Mouse (Mus musculus): ENCODE results near the gene Rab3il1. TPM values are rescaled to one million over a fixed set of nuclear protein-coding genes. Genes with fewer than 3 reads are reported as not detected.

Gene Rab3il1
- polyA plus RNA-seq, 1 experiment = 31.0 TPM

Other genes with a start within 250 kb of the Rab3il1 start
- not detected in 2 replicates for gene Scgb2a2, start 154.1 kb upstream of the Rab3il1 start, polyA plus RNA-seq (2012; rRNA removed)
- gene Incenp, start 102.1 kb upstream of the Rab3il1 start, polyA plus RNA-seq (2012; rRNA removed) = 5.1 and 5.6 TPM in 2 replicates
- 2,066 and 2,440 TPM in 2 replicates for gene Fth1, start 21.1 kb upstream of the Rab3il1 start, polyA plus RNA-seq (2012; rRNA removed)
- 2.0 and 2.7 TPM in 2 replicates for gene Best1, start within 50 bp of the Rab3il1 start, polyA plus RNA-seq (2012; rRNA removed)
- gene Fads3, start 39.9 kb downstream of the Rab3il1 start, polyA plus RNA-seq (2012; rRNA removed) = 317 and 687 TPM in 2 replicates
- 318 and 372 TPM in 2 replicates for gene Fads2, start 100.1 kb downstream of the Rab3il1 start, polyA plus RNA-seq (2012; rRNA removed)
- gene Fads1, start 181.2 kb downstream of the Rab3il1 start, polyA plus RNA-seq (2012; rRNA removed) = 111 and 198 TPM in 2 replicates
- 131 and 209 TPM in 2 replicates for gene Tmem258, start 202.3 kb downstream of the Rab3il1 start, polyA plus RNA-seq (2012; rRNA removed)
- 10.5 and 11.0 TPM in 2 replicates for gene Fen1, start 202.5 kb downstream of the Rab3il1 start, polyA plus RNA-seq (2012; rRNA removed)
- 7.3 and 7.6 TPM in 2 replicates for gene Myrf, start 239.1 kb downstream of the Rab3il1 start, polyA plus RNA-seq (2012; rRNA removed)

All from gonadal fat pad, adult 2 months (tissue).